ENCODE assay signal across 7 mouse cellular contexts in genomic region chr9:118082575-118083431, GRCm38 (mm10). TPM values are rescaled to one million over a fixed set of nuclear protein-coding genes. Genes with fewer than 3 reads are reported as not detected.
DNase-seq lines count a peak whose midpoint lies in the region; ATAC-seq lines count a peak whose summit lies in the region.

No protein-coding gene starts in this region.

- H3K4me3 ChIP-seq in megakaryocyte, embryonic 14.5 days (replicated peaks), result peak overlapping the region; percentile 92

- H3K9me3 ChIP-seq in megakaryocyte, embryonic 14.5 days, result no peaks in the 10 kb centered on the region

- H3K27me3 ChIP-seq in megakaryocyte, embryonic 14.5 days (replicated peaks), result no peaks in the 10 kb centered on the region

- ATAC-seq in CD4-positive, CD25-positive, alpha-beta regulatory T cell, adult 4 months, result peak; percentile 73
- peak; percentile 85 to 90 for ATAC-seq in hematopoietic stem cell, adult 5-6 weeks (replicated peaks in 1 of 2; ENCODE audit: insufficient read depth in 1 of 2, low FRiP score in 2 of 2, low TSS enrichment in 1 of 2, low read depth in 1 of 2, poor library complexity in 2 of 2, severe bottlenecking in 2 of 2)

- peaks cover 11% of the 10 kb centered on the region for H3K36me3 ChIP-seq in megakaryocyte, embryonic 14.5 days (replicated peaks; ENCODE audit: low read length)

- DNase-seq in T-cell, adult 2 months (ENCODE audit: low spot score), result peak; percentile 20
- peak; percentile 28 for DNase-seq in thymus, postnatal 25 days
- no peak for DNase-seq in right cerebral cortex, postnatal 36 days (ENCODE audit: low spot score in 2 of 2)
- DNase-seq in ovary, postnatal 10 days (ENCODE audit: low spot score), result no peak

- peaks cover 20% of the 10 kb centered on the region for H3K4me1 ChIP-seq in megakaryocyte, embryonic 14.5 days

RNA-seq across cellular contexts. Expression of gene Azi2, which starts 42.5 kb away (rescaled TPM):
- 10 to 100 TPM; 75.5 to 89.0 TPM for polyA plus RNA-seq in CD4-positive, CD25-positive, alpha-beta regulatory T cell, adult 4 months (2017; shearing (Covaris generic))
- 55.0 and 69.5 TPM in 2 replicates for total RNA-seq in hematopoietic stem cell, adult 5-6 weeks (2017)
- polyA plus RNA-seq in megakaryocyte, embryonic 14.5 days (2012; ENCODE audit: insufficient read depth, low replicate concordance), result 23.4 and 25.5 TPM in 2 replicates

Comparison
In these comparisons a context has a peak if more than half of its experiments do, and no peak if none do; other contexts are left out.
1. DNase-seq: peak in T-cell, adult 2 months (single experiment) and thymus, postnatal 25 days (single experiment); none in right cerebral cortex, postnatal 36 days (0 of 2) and ovary, postnatal 10 days (single experiment).